Mouse (Mus musculus): ENCODE data around the gene B4galt5. TPM values are rescaled to one million over a fixed set of nuclear protein-coding genes. Genes with fewer than 3 reads are reported as not detected.

The B4galt5 gene
- polyA plus RNA-seq, 1 experiment from 2014 or later: 22.6 TPM

- Histone ChIP-seq H3K27ac (ENCODE audit: low read depth, low read length) (no peak overlapping the region), H3K27me3 (replicated peaks; ENCODE audit: control insufficient read depth, insufficient read depth, low read length) (no peaks in the 10 kb centered on the region), H3K4me2 (ENCODE audit: low read length) (no peak overlapping the region), H3K9ac (ENCODE audit: low read depth, low read length) (no peak overlapping the region), H3K4me1 (ENCODE audit: control insufficient read depth, insufficient read depth, low read depth, low read length) (no peaks in the 10 kb centered on the region), H3K36me3 (ENCODE audit: control insufficient read depth, insufficient read depth, low read length) (no peaks in the 10 kb centered on the region), H3K9me3 (ENCODE audit: control insufficient read depth, low read length) (no peaks in the 10 kb centered on the region), H3K4me3 (ENCODE audit: low read length) (no peak overlapping the region)
- 89% methylated on average over 11 of the region's 11 CpGs for WGBS
- ATAC-seq: no peak
These were observed 85.1 kb downstream of the B4galt5 start for GRCm38 (mm10) chr2:167263931-167264330.

- WGBS: 86% methylated on average over 8 of the region's 8 CpGs
- H3K4me3 ChIP-seq (ENCODE audit: low read length): no peak overlapping the region
- no peaks in the 10 kb centered on the region for H3K36me3 ChIP-seq (ENCODE audit: control insufficient read depth, insufficient read depth, low read length)
- no peak overlapping the region for H3K4me2 ChIP-seq (ENCODE audit: low read length)
- H3K4me1 ChIP-seq (ENCODE audit: control insufficient read depth, insufficient read depth, low read depth, low read length): no peaks in the 10 kb centered on the region
- H3K9ac ChIP-seq (ENCODE audit: low read depth, low read length): no peak overlapping the region
- H3K27ac ChIP-seq (ENCODE audit: low read depth, low read length): no peak overlapping the region
- no peak for ATAC-seq
- H3K9me3 ChIP-seq (ENCODE audit: control insufficient read depth, low read length): no peaks in the 10 kb centered on the region
- H3K27me3 ChIP-seq (replicated peaks; ENCODE audit: control insufficient read depth, insufficient read depth, low read length): no peaks in the 10 kb centered on the region
These were observed 85.8 kb downstream of the B4galt5 start for GRCm38 (mm10) chr2:167263040-167263810.

GRCm38 (mm10) chr2:167262433-167262832 lies 86.5 kb downstream of the B4galt5 start:
- 93% methylated on average over 10 of the region's 10 CpGs for WGBS

GRCm38 (mm10) chr2:167261106-167261505 lies 87.9 kb downstream of the B4galt5 start:
- no peaks in the 10 kb centered on the region for H3K4me1 ChIP-seq (ENCODE audit: control insufficient read depth, insufficient read depth, low read depth, low read length)
- no peaks in the 10 kb centered on the region for H3K36me3 ChIP-seq (ENCODE audit: control insufficient read depth, insufficient read depth, low read length)
- no peak overlapping the region for H3K27ac ChIP-seq (ENCODE audit: low read depth, low read length)
- no peak overlapping the region for H3K9ac ChIP-seq (ENCODE audit: low read depth, low read length)
- no peak overlapping the region for H3K4me2 ChIP-seq (ENCODE audit: low read length)
- no peak for ATAC-seq
- no peaks in the 10 kb centered on the region for H3K27me3 ChIP-seq (replicated peaks; ENCODE audit: control insufficient read depth, insufficient read depth, low read length)
- H3K9me3 ChIP-seq (ENCODE audit: control insufficient read depth, low read length): no peaks in the 10 kb centered on the region
- WGBS: 82% methylated on average over 4 of the region's 4 CpGs
- no peak overlapping the region for H3K4me3 ChIP-seq (ENCODE audit: low read length)

More at GRCm38 (mm10) chr2:167262433-167262832, 86.5 kb downstream of the B4galt5 start:
- no peak for ATAC-seq
- H3K9ac ChIP-seq (ENCODE audit: low read depth, low read length): no peak overlapping the region
- no peaks in the 10 kb centered on the region for H3K27me3 ChIP-seq (replicated peaks; ENCODE audit: control insufficient read depth, insufficient read depth, low read length)
- H3K4me3 ChIP-seq (ENCODE audit: low read length): no peak overlapping the region
- no peak overlapping the region for H3K4me2 ChIP-seq (ENCODE audit: low read length)
- H3K36me3 ChIP-seq (ENCODE audit: control insufficient read depth, insufficient read depth, low read length): no peaks in the 10 kb centered on the region
- H3K27ac ChIP-seq (ENCODE audit: low read depth, low read length): no peak overlapping the region
- H3K9me3 ChIP-seq (ENCODE audit: control insufficient read depth, low read length): no peaks in the 10 kb centered on the region
- H3K4me1 ChIP-seq (ENCODE audit: control insufficient read depth, insufficient read depth, low read depth, low read length): no peaks in the 10 kb centered on the region

GRCm38 (mm10) chr2:167257790-167258189 lies 91.2 kb downstream of the B4galt5 start:
- no peaks in the 10 kb centered on the region for H3K27me3 ChIP-seq (replicated peaks; ENCODE audit: control insufficient read depth, insufficient read depth, low read length)
- H3K36me3 ChIP-seq (ENCODE audit: control insufficient read depth, insufficient read depth, low read length): no peaks in the 10 kb centered on the region
- H3K4me2 ChIP-seq (ENCODE audit: low read length): no peak overlapping the region
- WGBS: 57% methylated on average over 3 of the region's 3 CpGs
- no peaks in the 10 kb centered on the region for H3K4me1 ChIP-seq (ENCODE audit: control insufficient read depth, insufficient read depth, low read depth, low read length)
- H3K4me3 ChIP-seq (ENCODE audit: low read length): no peak overlapping the region
- H3K9me3 ChIP-seq (ENCODE audit: control insufficient read depth, low read length): no peaks in the 10 kb centered on the region
- no peak for ATAC-seq
- H3K9ac ChIP-seq (ENCODE audit: low read depth, low read length): no peak overlapping the region
- H3K27ac ChIP-seq (ENCODE audit: low read depth, low read length): no peak overlapping the region

- Histone ChIP-seq H3K36me3 (ENCODE audit: control insufficient read depth, insufficient read depth, low read length) (no peaks in the 10 kb centered on the region), H3K9me3 (ENCODE audit: control insufficient read depth, low read length) (no peaks in the 10 kb centered on the region), H3K27me3 (replicated peaks; ENCODE audit: control insufficient read depth, insufficient read depth, low read length) (no peaks in the 10 kb centered on the region), H3K4me3 (ENCODE audit: low read length) (no peak overlapping the region), H3K27ac (ENCODE audit: low read depth, low read length) (no peak overlapping the region), H3K4me1 (ENCODE audit: control insufficient read depth, insufficient read depth, low read depth, low read length) (no peaks in the 10 kb centered on the region), H3K9ac (ENCODE audit: low read depth, low read length) (no peak overlapping the region), H3K4me2 (ENCODE audit: low read length) (no peak overlapping the region)
- 77% methylated on average over 6 of the region's 6 CpGs for WGBS
- ATAC-seq: no peak
These were observed 94.2 kb downstream of the B4galt5 start for GRCm38 (mm10) chr2:167254808-167255207.

- H3K27ac ChIP-seq (ENCODE audit: low read depth, low read length): no peak overlapping the region
- H3K9me3 ChIP-seq (ENCODE audit: control insufficient read depth, low read length): no peaks in the 10 kb centered on the region
- 62% methylated on average over 7 of the region's 7 CpGs for WGBS
- no peak for ATAC-seq
- H3K27me3 ChIP-seq (replicated peaks; ENCODE audit: control insufficient read depth, insufficient read depth, low read length): no peaks in the 10 kb centered on the region
- no peak overlapping the region for H3K4me3 ChIP-seq (ENCODE audit: low read length)
- H3K9ac ChIP-seq (ENCODE audit: low read depth, low read length): no peak overlapping the region
- no peak overlapping the region for H3K4me2 ChIP-seq (ENCODE audit: low read length)
- no peaks in the 10 kb centered on the region for H3K36me3 ChIP-seq (ENCODE audit: control insufficient read depth, insufficient read depth, low read length)
- no peaks in the 10 kb centered on the region for H3K4me1 ChIP-seq (ENCODE audit: control insufficient read depth, insufficient read depth, low read depth, low read length)
These were observed 94.8 kb downstream of the B4galt5 start for GRCm38 (mm10) chr2:167254185-167254584.

GRCm38 (mm10) chr2:167253476-167253875 lies 95.5 kb downstream of the B4galt5 start:
- Histone ChIP-seq H3K9ac (ENCODE audit: low read depth, low read length) (no peak overlapping the region), H3K27me3 (replicated peaks; ENCODE audit: control insufficient read depth, insufficient read depth, low read length) (no peaks in the 10 kb centered on the region), H3K9me3 (ENCODE audit: control insufficient read depth, low read length) (no peaks in the 10 kb centered on the region), H3K4me3 (ENCODE audit: low read length) (no peak overlapping the region), H3K27ac (ENCODE audit: low read depth, low read length) (no peak overlapping the region), H3K36me3 (ENCODE audit: control insufficient read depth, insufficient read depth, low read length) (no peaks in the 10 kb centered on the region), H3K4me1 (ENCODE audit: control insufficient read depth, insufficient read depth, low read depth, low read length) (no peaks in the 10 kb centered on the region), H3K4me2 (ENCODE audit: low read length) (no peak overlapping the region)
- no peak for ATAC-seq
- WGBS: 85% methylated on average over 5 of the region's 5 CpGs

GRCm38 (mm10) chr2:167252057-167252687 lies 96.8 kb downstream of the B4galt5 start:
- no peak overlapping the region for H3K4me2 ChIP-seq (ENCODE audit: low read length)
- no peaks in the 10 kb centered on the region for H3K36me3 ChIP-seq (ENCODE audit: control insufficient read depth, insufficient read depth, low read length)
- whole genome bisulfite sequencing: 38% methylated on average over 3 of the region's 3 CpGs
- no peak overlapping the region for H3K9ac ChIP-seq (ENCODE audit: low read depth, low read length)
- H3K4me1 ChIP-seq (ENCODE audit: control insufficient read depth, insufficient read depth, low read depth, low read length): no peaks in the 10 kb centered on the region
- no peak overlapping the region for H3K4me3 ChIP-seq (ENCODE audit: low read length)
- no peaks in the 10 kb centered on the region for H3K27me3 ChIP-seq (replicated peaks; ENCODE audit: control insufficient read depth, insufficient read depth, low read length)
- no peaks in the 10 kb centered on the region for H3K9me3 ChIP-seq (ENCODE audit: control insufficient read depth, low read length)
- no peak for ATAC-seq
- no peak overlapping the region for H3K27ac ChIP-seq (ENCODE audit: low read depth, low read length)

Measured in hindbrain, embryonic 16.5 days (tissue).